Mouse (Mus musculus) thymus, adult 2 months (tissue): ENCODE data around the gene Hps6. TPM values are rescaled to one million over a fixed set of nuclear protein-coding genes. Genes with fewer than 3 reads are reported as not detected.

Source experiments
- DNase-seq: peaks from one replicate; pipeline ENCODE4 v3.0.0; 2021
- H3K27ac ChIP-seq: fragments of 200-500 bp; 2 replicates; pipeline ENCODE4 v1.5.1; 2012; ENCODE audit warnings: low read length, control low read depth; ENCODE audit not compliant: control insufficient read depth, insufficient read depth
- H3K27me3 ChIP-seq: fragments of 200-500 bp; 2 replicates; pipeline ENCODE4 v1.6.1; 2012; ENCODE audit warnings: mild to moderate bottlenecking, low read length, moderate library complexity, mixed read lengths; ENCODE audit not compliant: control insufficient read depth, insufficient read depth
- H3K36me3 ChIP-seq: fragments of 200-500 bp; 2 replicates; pipeline ENCODE4 v1.6.1; 2012; ENCODE audit warnings: mild to moderate bottlenecking, low read length, moderate library complexity; ENCODE audit not compliant: control insufficient read depth, insufficient read depth
- H3K4me1 ChIP-seq: fragments of 200-500 bp; replicated peaks from 2 replicates; pipeline ENCODE4 v1.6.1; 2012; ENCODE audit warnings: low read length; ENCODE audit not compliant: control insufficient read depth, insufficient read depth
- H3K4me3 ChIP-seq: fragments of 200-500 bp; 2 replicates; pipeline ENCODE4 v1.5.1; 2012; ENCODE audit warnings: mild to moderate bottlenecking, low read length, control low read depth, moderate library complexity; ENCODE audit not compliant: control insufficient read depth, insufficient read depth
- CTCF ChIP-seq: fragments of 200-500 bp; IDR thresholded peaks from 2 replicates; pipeline ENCODE4 v1.5.1; 2012; ENCODE audit warnings: mild to moderate bottlenecking, control low read depth, low read length, moderate library complexity, borderline replicate concordance; ENCODE audit not compliant: control insufficient read depth, poor library complexity, insufficient read depth; ENCODE audit errors: extremely low read depth
- POLR2A ChIP-seq: fragments of 200-500 bp; IDR thresholded peaks from 2 replicates; pipeline ENCODE4 v1.6.1; 2012; ENCODE audit warnings: mild to moderate bottlenecking, low read length, control low read depth, moderate library complexity; ENCODE audit not compliant: control insufficient read depth, poor library complexity, insufficient read depth; ENCODE audit errors: extremely low read depth
- WGBS: fragments of 180-500 bp; shearing (Covaris S2); methylation state at CpG from one replicate; pipeline ENCODE4 v1.1.7; 2018; 5-methylcytosine and 5-hydroxymethylcytosine counted together
- polyA plus RNA-seq: library from polyadenylated mRNA; depleted of rRNA; stranded (reverse); fragments of >200 nt; gene quantifications from 2 replicates; pipeline ENCODE4 v1.2.3, GENCODE M21; 2012

The Hps6 gene
- polyA plus RNA-seq, 1 experiment = 9.4 TPM

GRCm38 (mm10) chr19:46028747-46029320 is 25.5 kb downstream of the Hps6 start:
- 82% methylated on average over 11 of the region's 11 CpGs for WGBS
- H3K36me3 ChIP-seq = peaks cover 19% of the 10 kb centered on the region
- no peak overlapping the region for H3K4me3 ChIP-seq
- H3K27ac ChIP-seq = no peak overlapping the region
- no peaks in the 10 kb centered on the region for H3K27me3 ChIP-seq
- H3K4me1 ChIP-seq = no peaks in the 10 kb centered on the region
- no peak for DNase-seq
- TF ChIP-seq POLR2A (no peak), CTCF (no peak)

- 86% methylated on average over 1 of the region's 1 CpGs for WGBS
- DNase-seq = no peak
- no peak for TF ChIP-seq CTCF
- no peak for TF ChIP-seq POLR2A
- H3K4me3 ChIP-seq = no peak overlapping the region
- peaks cover 27% of the 10 kb centered on the region for H3K36me3 ChIP-seq
- no peaks in the 10 kb centered on the region; the same call in 1 of the 2 replicates for H3K27me3 ChIP-seq
- no peaks in the 10 kb centered on the region for H3K4me1 ChIP-seq
- no peak overlapping the region for H3K27ac ChIP-seq
Observed at GRCm38 (mm10) chr19:46029652-46030051, 26.3 kb downstream of the Hps6 start.

- DNase-seq = no peak
- Histone ChIP-seq H3K4me1 (no peaks in the 10 kb centered on the region), H3K27ac (no peak overlapping the region), H3K36me3 (peaks cover 35% of the 10 kb centered on the region), H3K4me3 (no peak overlapping the region), H3K27me3 (no peaks in the 10 kb centered on the region; the same call in 1 of the 2 replicates)
- TF ChIP-seq POLR2A (no peak), CTCF (no peak)
- WGBS = 97% methylated on average over 10 of the region's 10 CpGs
Observed at GRCm38 (mm10) chr19:46030196-46030983, 27.1 kb downstream of the Hps6 start.

GRCm38 (mm10) chr19:46031689-46032432 is 28.6 kb downstream of the Hps6 start:
- Histone ChIP-seq H3K4me1 (peaks cover 2% of the 10 kb centered on the region; the same call in 1 of the 2 replicates), H3K4me3 (no peak overlapping the region), H3K36me3 (peaks cover 44% of the 10 kb centered on the region), H3K27ac (no peak overlapping the region), H3K27me3 (no peaks in the 10 kb centered on the region; the same call in 1 of the 2 replicates)
- TF ChIP-seq POLR2A (no peak), CTCF (no peak)
- WGBS = 90% methylated on average over 9 of the region's 9 CpGs
- no peak for DNase-seq

GRCm38 (mm10) chr19:46032731-46033510 is 29.6 kb downstream of the Hps6 start:
- peaks cover 44% of the 10 kb centered on the region for H3K36me3 ChIP-seq
- WGBS = 96% methylated on average over 26 of the region's 26 CpGs

More at GRCm38 (mm10) chr19:46032731-46033510, 29.6 kb downstream of the Hps6 start:
- Histone ChIP-seq H3K27ac (no peak overlapping the region), H3K4me1 (peaks cover 11% of the 10 kb centered on the region), H3K27me3 (no peaks in the 10 kb centered on the region; the same call in 1 of the 2 replicates), H3K4me3 (no peak overlapping the region)
- no peak for TF ChIP-seq POLR2A
- no peak for TF ChIP-seq CTCF
- no peak for DNase-seq
